Mouse (Mus musculus): ENCODE data around the gene Clec2e.
A peak's percentile ranks its signal among the peaks of the same experiment; 100 is the strongest.

GRCm38 (mm10) chr6:129095166-129095565 lies 5.5 kb downstream of the Clec2e start:
- 0 out of 2 replicates have a peak, but pooled peaks have one; percentile 14 for TF ChIP-seq CTCF (IDR thresholded peaks at IDR 0.05; ENCODE audit: low read depth, low read length)
- TF ChIP-seq POLR2A (IDR thresholded peaks at IDR 0.05; ENCODE audit: extremely low read depth, insufficient read depth, low read length), result no peak

Data from liver, adult 2 months (tissue).